Comparison of ENCODE assay signal across 9 mouse cellular contexts in genomic region chr12:4906476-4906875, GRCm38 (mm10). TPM values are rescaled to one million over a fixed set of nuclear protein-coding genes. Genes with fewer than 3 reads are reported as not detected.
A peak's percentile ranks its signal among the peaks of the same experiment; 100 is the strongest.
DNase-seq lines count a peak whose midpoint lies in the region; ATAC-seq and TF ChIP-seq lines count a peak whose summit lies in the region.
"Had no signal": no experiment of that assay in that cellular context is flagged by ENCODE, and none has a peak within 500 bp of the region (broad histone marks: within the 10 kb centered on the region; RNA-seq: fewer than 3 reads in every experiment).

No protein-coding gene starts in this region.

- no peak for TF ChIP-seq RAD21 in MEL (IDR thresholded peaks at IDR 0.05; ENCODE audit: low read depth, low read length)

- peak overlapping the region; percentile 93 for H3K9ac ChIP-seq in heart, embryonic 15.5 days
- H3K9ac ChIP-seq in MEL (ENCODE audit: control insufficient read depth, low read depth, low read length, poor library complexity, severe bottlenecking), result peak overlapping the region; percentile 95
- H3K9ac ChIP-seq in hindbrain, embryonic 11.5 days (ENCODE audit: low read depth, low read length), result no peak overlapping the region
- peak overlapping the region; percentile 76 for H3K9ac ChIP-seq in midbrain, embryonic 11.5 days (ENCODE audit: low read length)

- H3K27me3 ChIP-seq in heart, embryonic 15.5 days, result no peaks in the 10 kb centered on the region
- H3K27me3 ChIP-seq in MEL (ENCODE audit: control insufficient read depth in 1 of 2, insufficient read depth in 2 of 2, low read length in 2 of 2), result no peaks in the 10 kb centered on the region
- H3K27me3 ChIP-seq in hindbrain, embryonic 11.5 days (ENCODE audit: control insufficient read depth, insufficient read depth, low read length), result no peaks in the 10 kb centered on the region
- no peaks in the 10 kb centered on the region for H3K27me3 ChIP-seq in midbrain, embryonic 11.5 days (ENCODE audit: control insufficient read depth, insufficient read depth, low read length)
- H3K27me3 ChIP-seq: Patski had no signal

- WGBS in heart, embryonic 15.5 days, result 46% methylated on average over 7 of the region's 7 CpGs
- 72% methylated on average over 7 of the region's 7 CpGs for WGBS in hindbrain, embryonic 11.5 days
- 66% methylated on average over 7 of the region's 7 CpGs for WGBS in midbrain, embryonic 11.5 days

- peak overlapping the region; percentile 89 for H3K4me3 ChIP-seq in heart, embryonic 15.5 days
- peak overlapping the region; percentile 75 to 79 for H3K4me3 ChIP-seq in MEL (ENCODE audit: control insufficient read depth in 1 of 2, insufficient read depth in 1 of 2, low read depth in 2 of 2, low read length in 2 of 2)
- H3K4me3 ChIP-seq in hindbrain, embryonic 11.5 days (ENCODE audit: low read depth, low read length), result peak overlapping the region; percentile 64
- peak overlapping the region; percentile 57 for H3K4me3 ChIP-seq in midbrain, embryonic 11.5 days (ENCODE audit: low read depth, low read length)

- H3K4me2 ChIP-seq in heart, embryonic 15.5 days, result peak overlapping the region; percentile 91
- peak overlapping the region; percentile 87 for H3K4me2 ChIP-seq in hindbrain, embryonic 11.5 days (replicated peaks; ENCODE audit: low read depth, low read length)
- peak overlapping the region; percentile 89 for H3K4me2 ChIP-seq in midbrain, embryonic 11.5 days

- no peak for DNase-seq in heart, adult 9 months (ENCODE audit: low spot score in 2 of 2)
- DNase-seq in MEL (ENCODE audit: low read depth, low spot score), result no peak
- DNase-seq in hindbrain, embryonic 11.5 days (ENCODE audit: low spot score), result no peak
- DNase-seq in midbrain, embryonic 11.5 days (ENCODE audit: low spot score, missing footprints), result no peak
- no peak for DNase-seq in cerebellum, adult 9-10 months
- no peak for DNase-seq in gastrocnemius, postnatal 25 days
- no peak for DNase-seq in left cerebral cortex, adult 11 months (ENCODE audit: low spot score)

- no peak for TF ChIP-seq POLR2A in MEL (IDR thresholded peaks at IDR 0.05; ENCODE audit: control insufficient read depth in 1 of 2, insufficient read depth in 1 of 2, low read depth in 1 of 2, low read length in 2 of 2, poor library complexity in 1 of 2)

- no peak for TF ChIP-seq EP300 in MEL (IDR thresholded peaks at IDR 0.05; ENCODE audit: low read depth in 1 of 2, low read length in 2 of 2)

- H3K27ac ChIP-seq in heart, embryonic 15.5 days, result peak overlapping the region; percentile 91
- no peak overlapping the region for H3K27ac ChIP-seq in MEL (ENCODE audit: control insufficient read depth, low read depth, low read length)
- H3K27ac ChIP-seq in hindbrain, embryonic 11.5 days (ENCODE audit: low read depth, low read length), result no peak overlapping the region
- H3K27ac ChIP-seq in midbrain, embryonic 11.5 days (ENCODE audit: low read depth, low read length), result no peak overlapping the region

- H3K4me1 ChIP-seq in heart, embryonic 15.5 days (replicated peaks), result no peaks in the 10 kb centered on the region
- peaks cover 4 to 9% of the 10 kb centered on the region in 2 experiments; a peak in 3 of 4 replicates for H3K4me1 ChIP-seq in MEL (ENCODE audit: control insufficient read depth in 1 of 2, insufficient read depth in 2 of 2, low read length in 2 of 2)
- H3K4me1 ChIP-seq in hindbrain, embryonic 11.5 days (replicated peaks; ENCODE audit: control insufficient read depth, insufficient read depth, low read length), result no peaks in the 10 kb centered on the region
- H3K4me1 ChIP-seq in midbrain, embryonic 11.5 days (ENCODE audit: control insufficient read depth, insufficient read depth, low read length), result no peaks in the 10 kb centered on the region

- 0 out of 2 replicates have a peak, but pooled peaks cover 3% of the 10 kb centered on the region for H3K36me3 ChIP-seq in heart, embryonic 15.5 days
- H3K36me3 ChIP-seq in MEL (ENCODE audit: control insufficient read depth in 1 of 2, insufficient read depth in 2 of 2, low read length in 2 of 2), result peaks cover 2 to 8% of the 10 kb centered on the region in 2 experiments; a peak in 3 of 4 replicates
- H3K36me3 ChIP-seq in hindbrain, embryonic 11.5 days (ENCODE audit: control insufficient read depth, insufficient read depth, low read length), result no peaks in the 10 kb centered on the region
- no peaks in the 10 kb centered on the region for H3K36me3 ChIP-seq in midbrain, embryonic 11.5 days (ENCODE audit: control insufficient read depth, insufficient read depth, low read length)

- no peaks in the 10 kb centered on the region for H3K9me3 ChIP-seq in heart, embryonic 15.5 days (replicated peaks)
- no peaks in the 10 kb centered on the region for H3K9me3 ChIP-seq in MEL (replicated peaks; ENCODE audit: insufficient read depth, low read length)
- no peaks in the 10 kb centered on the region for H3K9me3 ChIP-seq in hindbrain, embryonic 11.5 days (ENCODE audit: control insufficient read depth, low read length)
- H3K9me3 ChIP-seq in midbrain, embryonic 11.5 days (ENCODE audit: control insufficient read depth, low read length), result no peaks in the 10 kb centered on the region

- ATAC-seq in heart, embryonic 15.5 days (replicated peaks; ENCODE audit: insufficient number of reproducible peaks, insufficient read depth, low FRiP score, low read depth), result no peak
- ATAC-seq in hindbrain, embryonic 11.5 days (ENCODE audit: low FRiP score), result no peak
- no peak for ATAC-seq in midbrain, embryonic 11.5 days (ENCODE audit: low FRiP score)

- TF ChIP-seq CTCF in MEL (IDR thresholded peaks at IDR 0.05 in 2 of 3, conservative IDR thresholded peaks at IDR 0.05 in 1 of 3; ENCODE audit: control insufficient read depth in 1 of 3, insufficient read depth in 1 of 3, low read depth in 2 of 3, low read length in 3 of 3, poor library complexity in 1 of 3, severe bottlenecking in 1 of 3), result no peak

- H3K79me2 ChIP-seq in MEL (ENCODE audit: control insufficient read depth, insufficient read depth, low read length, poor library complexity), result peaks cover 16% of the 10 kb centered on the region

TF ChIP-seq in MEL, 35 proteins besides CTCF, POLR2A, EP300 and RAD21:
- TF ChIP-seq SIN3A (IDR thresholded peaks at IDR 0.05; ENCODE audit: low read length) (0 out of 2 replicates have a peak, but pooled peaks have one; percentile 15), TBP (IDR thresholded peaks at IDR 0.05; ENCODE audit: low read depth, low read length) (no peak), GATA1 (IDR thresholded peaks at IDR 0.05; ENCODE audit: low read depth, low read length) (peak; percentile 56; the same call in 1 of the 2 replicates)

RNA-seq across cellular contexts. Expression of gene Ubxn2a, which starts 1.0 kb away (rescaled TPM):
- polyA plus RNA-seq in heart, embryonic 15.5 days (2015; fragmentation: Nextera tagmentation; extraction: Ambion mirVana), result 30.1 and 32.1 TPM in 2 replicates
- total RNA-seq in MEL (2012; rRNA removed), result 20.3 and 22.8 TPM in 2 replicates
- 10 to 100 TPM in 1 of 2 experiments, not detected in 1; 21.9 TPM for polyA plus RNA-seq in MEL (2012; ENCODE audit: insufficient read depth in 1 of 2, insufficient read length in 2 of 2, low read depth in 1 of 2, low replicate concordance in 2 of 2, missing spikeins in 1 of 2)
- 27.0 and 27.8 TPM in 2 replicates for polyA plus RNA-seq in hindbrain, embryonic 11.5 days (2014; fragmentation: Nextera tagmentation; extraction: Ambion mirVana)
- polyA plus RNA-seq in midbrain, embryonic 11.5 days (2014; fragmentation: Nextera tagmentation; extraction: Ambion mirVana), result 20.3 and 23.7 TPM in 2 replicates
- 10 to 100 TPM; 83.8 to 96.3 TPM for total RNA-seq in gastrocnemius, postnatal 25 days (2021)

RNA-seq across cellular contexts. Expression of gene Atad2b, which starts 10.7 kb away (rescaled TPM):
- 6.0 and 6.9 TPM in 2 replicates for polyA plus RNA-seq in heart, embryonic 15.5 days (2015; fragmentation: Nextera tagmentation; extraction: Ambion mirVana)
- 9.9 and 11.2 TPM in 2 replicates for total RNA-seq in MEL (2012; rRNA removed)
- 10 to 100 TPM; 15.3 to 44.3 TPM for polyA plus RNA-seq in MEL (2012; ENCODE audit: insufficient read depth in 1 of 2, insufficient read length in 2 of 2, low read depth in 1 of 2, low replicate concordance in 2 of 2, missing spikeins in 1 of 2)
- polyA plus RNA-seq in hindbrain, embryonic 11.5 days (2014; fragmentation: Nextera tagmentation; extraction: Ambion mirVana), result 23.4 and 25.2 TPM in 2 replicates
- polyA plus RNA-seq in midbrain, embryonic 11.5 days (2014; fragmentation: Nextera tagmentation; extraction: Ambion mirVana), result 20.4 and 22.3 TPM in 2 replicates
- 10 to 100 TPM; 16.0 to 16.6 TPM for total RNA-seq in gastrocnemius, postnatal 25 days (2021)

RNA-seq across cellular contexts. Expression of gene Mfsd2b, which starts 32.3 kb away (rescaled TPM):
- 1.4 and 2.2 TPM in 2 replicates for polyA plus RNA-seq in heart, embryonic 15.5 days (2015; fragmentation: Nextera tagmentation; extraction: Ambion mirVana)
- 16.9 and 31.9 TPM in 2 replicates for total RNA-seq in MEL (2012; rRNA removed)
- 100 to 1,000 TPM in 1 of 2 experiments, not detected in 1; 117 TPM for polyA plus RNA-seq in MEL (2012; ENCODE audit: insufficient read depth in 1 of 2, insufficient read length in 2 of 2, low read depth in 1 of 2, low replicate concordance in 2 of 2, missing spikeins in 1 of 2)
- polyA plus RNA-seq in hindbrain, embryonic 11.5 days (2014; fragmentation: Nextera tagmentation; extraction: Ambion mirVana), result 4.6 and 4.8 TPM in 2 replicates
- 3.6 and 4.1 TPM in 2 replicates for polyA plus RNA-seq in midbrain, embryonic 11.5 days (2014; fragmentation: Nextera tagmentation; extraction: Ambion mirVana)
- under 1 TPM; 0.32 to 0.41 TPM for total RNA-seq in gastrocnemius, postnatal 25 days (2021)
